Mouse (Mus musculus) small intestine, adult 2 months (tissue): ENCODE results near the gene Nkpd1. TPM values are rescaled to one million over a fixed set of nuclear protein-coding genes. Genes with fewer than 3 reads are reported as not detected.

ENCODE experiments used
- H3K27ac ChIP-seq: fragments of 200-500 bp; 2 replicates; pipeline ENCODE4 v1.5.1; 2012; ENCODE audit warnings: low read depth, low read length, control low read depth, inconsistent platforms; ENCODE audit not compliant: insufficient read depth
- H3K27me3 ChIP-seq: fragments of 200-500 bp; 2 replicates; pipeline ENCODE4 v1.6.1; 2012; ENCODE audit warnings: mild to moderate bottlenecking, moderate library complexity, low read length, inconsistent platforms; ENCODE audit not compliant: control insufficient read depth, insufficient read depth
- H3K36me3 ChIP-seq: fragments of 200-500 bp; 2 replicates; pipeline ENCODE4 v1.6.1; 2012; ENCODE audit warnings: mild to moderate bottlenecking, low read length, control low read depth, inconsistent platforms; ENCODE audit not compliant: control insufficient read depth, insufficient read depth
- H3K4me1 ChIP-seq: fragments of 200-500 bp; 2 replicates; pipeline ENCODE4 v1.6.1; 2012; ENCODE audit warnings: low read length, inconsistent platforms, mixed read lengths; ENCODE audit not compliant: control insufficient read depth, insufficient read depth, insufficient read length
- H3K4me3 ChIP-seq: fragments of 200-500 bp; 2 replicates; pipeline ENCODE4 v1.5.1; 2012; ENCODE audit warnings: low read depth, mild to moderate bottlenecking, control low read depth, inconsistent platforms, low read length, moderate library complexity
- CTCF ChIP-seq: fragments of 200-500 bp; IDR thresholded peaks from 2 replicates; pipeline ENCODE4 v1.5.1; 2012; ENCODE audit warnings: low read depth, mild to moderate bottlenecking, control low read depth, inconsistent platforms, low read length, moderate library complexity, mixed read lengths; ENCODE audit not compliant: insufficient replicate concordance, insufficient read length; ENCODE audit errors: extremely low read depth
- POLR2A ChIP-seq: fragments of 200-500 bp; IDR thresholded peaks from 2 replicates; pipeline ENCODE4 v1.6.1; 2012; ENCODE audit warnings: low read depth, mild to moderate bottlenecking, control low read depth, inconsistent platforms, low read length, moderate library complexity
- WGBS: fragments of 180-500 bp; shearing (Covaris S2); methylation state at CpG from one replicate; pipeline ENCODE4 v1.1.7; 2018; 5-methylcytosine and 5-hydroxymethylcytosine counted together
- polyA plus RNA-seq: library from polyadenylated mRNA; depleted of rRNA; stranded (reverse); fragments of >200 nt; gene quantifications from 2 replicates; pipeline ENCODE4 v1.2.3, GENCODE M21; 2012; rRNA removed

Nkpd1 gene
- polyA plus RNA-seq, 1 experiment, result 0.43 TPM

- H3K4me3 ChIP-seq, result no peak overlapping the region
- WGBS, result 83% methylated on average over 3 of the region's 3 CpGs
- H3K27me3 ChIP-seq, result no peaks in the 10 kb centered on the region
- peaks cover 15% of the 10 kb centered on the region for H3K36me3 ChIP-seq
- H3K4me1 ChIP-seq, result peaks cover 8% of the 10 kb centered on the region; the same call in 1 of the 2 replicates
- no peak overlapping the region for H3K27ac ChIP-seq
- no peak for TF ChIP-seq CTCF
- no peak for TF ChIP-seq POLR2A
Observed at GRCm38 (mm10) chr7:19569647-19570046, 52.0 kb downstream of the Nkpd1 start.

GRCm38 (mm10) chr7:19572926-19573775 lies 55.5 kb downstream of the Nkpd1 start:
- no peaks in the 10 kb centered on the region for H3K27me3 ChIP-seq
- under 1% methylated on average over 53 of the region's 53 CpGs for WGBS
- H3K27ac ChIP-seq, result peak overlapping the region; percentile 94
- H3K36me3 ChIP-seq, result peaks cover 7% of the 10 kb centered on the region
- peaks cover 18% of the 10 kb centered on the region for H3K4me1 ChIP-seq
- TF ChIP-seq CTCF, result no peak
- TF ChIP-seq POLR2A, result peak; percentile 79
- H3K4me3 ChIP-seq, result peak overlapping the region; percentile 87

- Histone ChIP-seq H3K27me3 (no peaks in the 10 kb centered on the region), H3K36me3 (peaks cover 7% of the 10 kb centered on the region; the same call in 1 of the 2 replicates), H3K4me1 (peaks cover 17% of the 10 kb centered on the region), H3K4me3 (peak overlapping the region; percentile 87), H3K27ac (peak overlapping the region; percentile 94; the same call in 1 of the 2 replicates)
- TF ChIP-seq POLR2A, result no peak
- WGBS, result 11% methylated on average over 16 of the region's 16 CpGs
Observed at GRCm38 (mm10) chr7:19573776-19574140, 56.1 kb downstream of the Nkpd1 start.

Other genes with a start within 250 kb of the Nkpd1 start
- 183 and 517 TPM in 2 replicates for gene Vasp, start 246.0 kb upstream of the Nkpd1 start, polyA plus RNA-seq
- 1.8 and 11.8 TPM in 2 replicates for gene Ppm1n, start 237.8 kb upstream of the Nkpd1 start, polyA plus RNA-seq
- 6.7 and 11.7 TPM in 2 replicates for gene Rtn2, start 235.2 kb upstream of the Nkpd1 start, polyA plus RNA-seq
- gene Fosb, start 207.8 kb upstream of the Nkpd1 start, polyA plus RNA-seq, result 1.7 and 16.7 TPM in 2 replicates
- 9.3 and 17.5 TPM in 2 replicates for gene Ercc1, start 173.1 kb upstream of the Nkpd1 start, polyA plus RNA-seq
- gene Cd3eap, start 158.4 kb upstream of the Nkpd1 start, polyA plus RNA-seq, result 2.0 and 2.5 TPM in 2 replicates
- gene Ppp1r13l, start 158.1 kb upstream of the Nkpd1 start, polyA plus RNA-seq, result 6.2 and 10.4 TPM in 2 replicates
- gene Ercc2, start 135.8 kb upstream of the Nkpd1 start, polyA plus RNA-seq, result 21.0 and 31.2 TPM in 2 replicates
- 2.6 and 3.5 TPM in 2 replicates for gene Klc3, start 113.7 kb upstream of the Nkpd1 start, polyA plus RNA-seq
- gene Ckm, start 113.1 kb upstream of the Nkpd1 start, polyA plus RNA-seq, result 31.9 and 45.3 TPM in 2 replicates
- 11.6 and 27.4 TPM in 2 replicates for gene Mark4, start 59.0 kb upstream of the Nkpd1 start, polyA plus RNA-seq
- gene Exoc3l2, start 54.5 kb upstream of the Nkpd1 start, polyA plus RNA-seq, result 6.5 and 12.0 TPM in 2 replicates
- gene Bloc1s3, start 9.5 kb upstream of the Nkpd1 start, polyA plus RNA-seq, result 11.9 and 24.9 TPM in 2 replicates
- gene Trappc6a, start 9.4 kb upstream of the Nkpd1 start, polyA plus RNA-seq, result 56.3 and 120 TPM in 2 replicates
- gene Ppp1r37, start 45.2 kb downstream of the Nkpd1 start, polyA plus RNA-seq, result 57.9 and 115 TPM in 2 replicates
- gene Zfp296, start 59.4 kb downstream of the Nkpd1 start, polyA plus RNA-seq, result 3.0 and 3.7 TPM in 2 replicates
- 85.5 and 146 TPM in 2 replicates for gene Gemin7, start 59.8 kb downstream of the Nkpd1 start, polyA plus RNA-seq
- 91.6 and 184 TPM in 2 replicates for gene Clasrp, start 86.6 kb downstream of the Nkpd1 start, polyA plus RNA-seq
- 47.2 and 144 TPM in 2 replicates for gene Relb, start 111.6 kb downstream of the Nkpd1 start, polyA plus RNA-seq
- 70.5 and 141 TPM in 2 replicates for gene Clptm1, start 147.2 kb downstream of the Nkpd1 start, polyA plus RNA-seq
- gene Apoc2, start 160.1 kb downstream of the Nkpd1 start, polyA plus RNA-seq, result 1,337 and 1,661 TPM in 2 replicates
- 0.37 and 0.69 TPM in 2 replicates for gene Gm44805, start 163.6 kb downstream of the Nkpd1 start, polyA plus RNA-seq
- gene Apoc4, start 163.6 kb downstream of the Nkpd1 start, polyA plus RNA-seq, result 0.33 and 1.4 TPM in 2 replicates
- not detected in 2 replicates for gene Apoc1, start 174.8 kb downstream of the Nkpd1 start, polyA plus RNA-seq
- gene Apoe, start 181.3 kb downstream of the Nkpd1 start, polyA plus RNA-seq, result 591 and 688 TPM in 2 replicates
- gene Tomm40, start 197.6 kb downstream of the Nkpd1 start, polyA plus RNA-seq, result 62.8 and 72.9 TPM in 2 replicates
- 128 and 208 TPM in 2 replicates for gene Nectin2, start 232.6 kb downstream of the Nkpd1 start, polyA plus RNA-seq